Mouse (Mus musculus): Measurements from ENCODE around the gene Brd1. TPM values are rescaled to one million over a fixed set of nuclear protein-coding genes. Genes with fewer than 3 reads are reported as not detected.

The Brd1 gene
- polyA plus RNA-seq, 1 experiment from 2014 or later: 15.3 TPM

DNA sequence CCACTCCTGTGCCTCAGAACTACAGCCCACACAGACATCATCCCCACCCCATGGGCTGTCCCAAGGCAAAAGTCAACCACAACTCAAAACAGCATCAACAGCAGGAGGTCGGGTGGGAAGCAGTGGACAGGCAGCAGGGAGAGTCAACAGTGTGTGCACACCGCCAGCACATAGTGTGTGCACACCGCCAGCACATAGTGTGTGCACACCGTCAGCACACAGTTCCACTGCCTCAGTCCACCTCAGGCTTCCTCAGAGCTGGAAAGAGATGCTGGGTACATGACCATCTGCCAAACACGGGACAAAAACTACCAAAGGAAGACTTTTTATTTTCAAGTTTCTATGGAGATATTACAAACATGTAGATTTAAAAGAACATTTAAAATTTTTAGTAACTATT lies 47.3 kb downstream of the Brd1 start:
- Histone ChIP-seq H3K4me3 (ENCODE audit: control insufficient read depth in 1 of 2, insufficient read depth in 1 of 2, low read depth in 1 of 2, low read length in 2 of 2) (no peak overlapping the region), H3K9me3 (ENCODE audit: control insufficient read depth, low read length) (no peaks in the 10 kb centered on the region), H3K4me2 (ENCODE audit: low read length) (no peak overlapping the region), H3K27ac (replicated peaks in 1 of 2; ENCODE audit: control insufficient read depth in 1 of 2, insufficient read depth in 1 of 2, low read depth in 2 of 2, low read length in 2 of 2) (no peak overlapping the region), H3K4me1 (ENCODE audit: control insufficient read depth in 2 of 2, insufficient read depth in 2 of 2, low read length in 2 of 2) (no peaks in the 10 kb centered on the region), H3K9ac (ENCODE audit: low read length) (no peak overlapping the region), H3K36me3 (ENCODE audit: control insufficient read depth, insufficient read depth, low read length) (peaks cover 62% of the 10 kb centered on the region), H3K27me3 (ENCODE audit: control insufficient read depth, insufficient read depth, low read length) (no peaks in the 10 kb centered on the region)
- 91% methylated on average over 5 of the region's 5 CpGs for WGBS
- no peak for ATAC-seq (ENCODE audit: insufficient number of reproducible peaks, insufficient read depth, low FRiP score, low read depth)

DNA sequence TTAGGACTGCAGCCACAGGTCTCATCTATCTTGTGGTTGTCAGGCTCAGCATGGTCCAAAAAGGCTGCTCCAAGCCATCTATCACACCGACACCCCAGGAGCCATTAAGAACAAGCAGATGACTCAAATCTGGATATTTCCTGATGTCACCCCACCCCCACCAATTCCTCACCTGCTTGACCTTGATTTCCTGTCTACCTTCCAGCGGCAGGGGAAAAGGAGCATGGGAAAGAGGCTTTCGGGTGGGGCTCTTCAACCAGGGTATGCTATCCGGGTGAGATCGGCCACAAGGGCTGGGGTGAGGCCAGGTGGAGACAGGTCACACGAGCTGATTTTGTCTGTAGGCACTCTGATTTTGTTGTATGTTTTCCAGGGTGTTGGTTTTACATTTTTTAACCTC lies 50.0 kb downstream of the Brd1 start:
- no peak overlapping the region for H3K4me3 ChIP-seq (ENCODE audit: control insufficient read depth in 1 of 2, insufficient read depth in 1 of 2, low read depth in 1 of 2, low read length in 2 of 2)
- no peak overlapping the region for H3K9ac ChIP-seq (ENCODE audit: low read length)
- no peak overlapping the region for H3K4me2 ChIP-seq (ENCODE audit: low read length)
- WGBS: 92% methylated on average over 6 of the region's 6 CpGs
- peaks cover 36% of the 10 kb centered on the region for H3K36me3 ChIP-seq (ENCODE audit: control insufficient read depth, insufficient read depth, low read length)
- no peaks in the 10 kb centered on the region for H3K9me3 ChIP-seq (ENCODE audit: control insufficient read depth, low read length)
- no peak for ATAC-seq (ENCODE audit: insufficient number of reproducible peaks, insufficient read depth, low FRiP score, low read depth)
- H3K4me1 ChIP-seq (ENCODE audit: control insufficient read depth in 2 of 2, insufficient read depth in 2 of 2, low read length in 2 of 2): no peaks in the 10 kb centered on the region
- H3K27ac ChIP-seq (replicated peaks in 1 of 2; ENCODE audit: control insufficient read depth in 1 of 2, insufficient read depth in 1 of 2, low read depth in 2 of 2, low read length in 2 of 2): no peak overlapping the region
- no peaks in the 10 kb centered on the region for H3K27me3 ChIP-seq (ENCODE audit: control insufficient read depth, insufficient read depth, low read length)

DNA sequence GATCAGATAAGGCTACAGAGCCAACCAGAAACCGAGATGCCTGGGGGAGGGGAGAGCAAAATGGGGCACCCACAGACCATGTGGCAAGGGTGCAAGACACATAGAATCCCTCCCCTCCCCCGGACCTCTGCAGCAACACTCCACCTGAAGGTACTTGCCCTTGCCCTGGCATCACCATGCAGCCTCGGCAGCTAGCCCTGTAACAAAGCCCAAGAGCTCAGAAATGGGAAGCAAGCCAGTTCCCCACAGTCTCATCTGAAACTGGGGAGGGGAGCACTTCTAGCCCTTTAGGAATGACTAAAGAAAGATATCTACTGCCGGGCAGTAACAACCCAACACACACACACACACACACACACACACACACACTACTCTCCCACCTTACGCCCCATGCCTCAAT lies 53.1 kb downstream of the Brd1 start:
- no peak overlapping the region for H3K4me3 ChIP-seq (ENCODE audit: control insufficient read depth in 1 of 2, insufficient read depth in 1 of 2, low read depth in 1 of 2, low read length in 2 of 2)
- H3K27me3 ChIP-seq (ENCODE audit: control insufficient read depth, insufficient read depth, low read length): no peaks in the 10 kb centered on the region
- peaks cover 6% of the 10 kb centered on the region for H3K36me3 ChIP-seq (ENCODE audit: control insufficient read depth, insufficient read depth, low read length)
- 61% methylated on average over 5 of the region's 5 CpGs for WGBS
- no peak overlapping the region for H3K4me2 ChIP-seq (ENCODE audit: low read length)
- no peak for ATAC-seq (ENCODE audit: insufficient number of reproducible peaks, insufficient read depth, low FRiP score, low read depth)
- H3K9ac ChIP-seq (ENCODE audit: low read length): no peak overlapping the region
- no peaks in the 10 kb centered on the region for H3K4me1 ChIP-seq (ENCODE audit: control insufficient read depth in 2 of 2, insufficient read depth in 2 of 2, low read length in 2 of 2)
- no peaks in the 10 kb centered on the region for H3K9me3 ChIP-seq (ENCODE audit: control insufficient read depth, low read length)
- H3K27ac ChIP-seq (replicated peaks in 1 of 2; ENCODE audit: control insufficient read depth in 1 of 2, insufficient read depth in 1 of 2, low read depth in 2 of 2, low read length in 2 of 2): no peak overlapping the region

DNA sequence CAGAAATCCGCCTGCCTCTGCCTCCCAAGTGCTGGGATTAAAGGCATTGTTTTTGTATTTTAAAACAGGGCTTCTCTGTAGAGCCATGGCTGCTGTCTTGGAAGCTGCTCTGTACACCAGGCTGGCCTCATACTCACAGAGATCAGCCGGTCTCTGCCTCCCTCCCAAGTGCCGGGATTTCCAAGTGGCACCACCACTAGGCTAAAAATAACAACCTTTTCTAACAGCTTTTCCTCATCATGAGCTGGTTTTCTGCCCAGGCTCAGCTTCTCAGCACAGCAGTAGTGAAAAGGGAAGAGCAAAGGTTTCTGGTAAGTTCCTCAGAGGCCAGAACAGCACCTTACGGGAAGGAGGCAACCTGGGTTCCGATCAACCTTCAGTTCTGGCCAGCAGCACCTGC lies 56.5 kb downstream of the Brd1 start:
- no peaks in the 10 kb centered on the region for H3K36me3 ChIP-seq (ENCODE audit: control insufficient read depth, insufficient read depth, low read length)
- H3K4me3 ChIP-seq (ENCODE audit: control insufficient read depth in 1 of 2, insufficient read depth in 1 of 2, low read depth in 1 of 2, low read length in 2 of 2): no peak overlapping the region
- H3K27ac ChIP-seq (replicated peaks in 1 of 2; ENCODE audit: control insufficient read depth in 1 of 2, insufficient read depth in 1 of 2, low read depth in 2 of 2, low read length in 2 of 2): no peak overlapping the region
- H3K4me2 ChIP-seq (ENCODE audit: low read length): no peak overlapping the region
- no peaks in the 10 kb centered on the region for H3K27me3 ChIP-seq (ENCODE audit: control insufficient read depth, insufficient read depth, low read length)
- no peak overlapping the region for H3K9ac ChIP-seq (ENCODE audit: low read length)
- H3K9me3 ChIP-seq (ENCODE audit: control insufficient read depth, low read length): no peaks in the 10 kb centered on the region
- no peak for ATAC-seq (ENCODE audit: insufficient number of reproducible peaks, insufficient read depth, low FRiP score, low read depth)
- WGBS: 65% methylated on average over 5 of the region's 5 CpGs
- H3K4me1 ChIP-seq (ENCODE audit: control insufficient read depth in 2 of 2, insufficient read depth in 2 of 2, low read length in 2 of 2): no peaks in the 10 kb centered on the region

DNA sequence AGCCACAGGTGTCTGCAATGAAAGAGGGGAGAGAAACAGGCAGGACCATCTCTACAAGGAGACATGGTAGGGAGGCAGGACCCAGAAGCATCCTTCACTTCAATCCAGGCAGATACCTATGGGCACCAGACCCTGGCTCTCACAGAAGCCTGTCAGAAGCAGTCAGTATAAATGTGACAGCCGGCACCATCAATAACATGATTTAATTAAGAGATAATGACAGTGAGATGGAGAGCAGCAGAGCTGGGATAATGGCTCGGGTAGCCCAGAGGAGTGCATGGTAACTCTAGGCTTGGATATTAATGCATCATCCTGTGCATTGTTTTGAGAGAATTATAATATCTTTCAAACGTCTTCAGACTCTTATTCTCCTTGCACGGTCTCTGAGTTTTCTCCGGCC lies 58.0 kb downstream of the Brd1 start:
- WGBS: 84% methylated on average over 5 of the region's 5 CpGs

DNA sequence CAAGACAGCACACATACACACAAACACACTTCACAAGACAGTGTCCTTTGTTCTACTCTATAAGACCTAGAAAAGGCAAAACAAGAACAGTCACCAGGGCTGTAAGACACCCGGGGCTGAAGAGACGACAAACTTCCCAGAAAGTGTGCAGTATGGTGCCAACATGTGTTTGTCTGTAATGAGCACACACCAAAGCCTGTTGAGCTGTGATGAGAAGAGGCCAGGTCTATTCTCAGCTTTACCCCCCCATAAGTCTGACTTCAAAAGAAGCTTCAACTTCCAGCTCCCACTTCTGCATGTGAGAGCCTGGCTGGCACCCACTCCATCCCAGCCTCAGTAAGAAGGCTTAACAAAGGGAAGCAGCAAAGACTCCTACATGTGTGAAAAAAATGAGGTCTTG lies 65.3 kb downstream of the Brd1 start:
- WGBS: 86% methylated on average over 2 of the region's 2 CpGs
- no peak overlapping the region for H3K9ac ChIP-seq (ENCODE audit: low read length)
- ATAC-seq (ENCODE audit: insufficient number of reproducible peaks, insufficient read depth, low FRiP score, low read depth): no peak

More for the DNA sequence above, 58.0 kb downstream of the Brd1 start:
- H3K36me3 ChIP-seq (ENCODE audit: control insufficient read depth, insufficient read depth, low read length): no peaks in the 10 kb centered on the region
- H3K9ac ChIP-seq (ENCODE audit: low read length): no peak overlapping the region
- no peak overlapping the region for H3K27ac ChIP-seq (replicated peaks in 1 of 2; ENCODE audit: control insufficient read depth in 1 of 2, insufficient read depth in 1 of 2, low read depth in 2 of 2, low read length in 2 of 2)
- H3K4me2 ChIP-seq (ENCODE audit: low read length): no peak overlapping the region
- ATAC-seq (ENCODE audit: insufficient number of reproducible peaks, insufficient read depth, low FRiP score, low read depth): no peak
- no peaks in the 10 kb centered on the region for H3K4me1 ChIP-seq (ENCODE audit: control insufficient read depth in 2 of 2, insufficient read depth in 2 of 2, low read length in 2 of 2)
- H3K9me3 ChIP-seq (ENCODE audit: control insufficient read depth, low read length): no peaks in the 10 kb centered on the region
- no peak overlapping the region for H3K4me3 ChIP-seq (ENCODE audit: control insufficient read depth in 1 of 2, insufficient read depth in 1 of 2, low read depth in 1 of 2, low read length in 2 of 2)
- H3K27me3 ChIP-seq (ENCODE audit: control insufficient read depth, insufficient read depth, low read length): no peaks in the 10 kb centered on the region

DNA sequence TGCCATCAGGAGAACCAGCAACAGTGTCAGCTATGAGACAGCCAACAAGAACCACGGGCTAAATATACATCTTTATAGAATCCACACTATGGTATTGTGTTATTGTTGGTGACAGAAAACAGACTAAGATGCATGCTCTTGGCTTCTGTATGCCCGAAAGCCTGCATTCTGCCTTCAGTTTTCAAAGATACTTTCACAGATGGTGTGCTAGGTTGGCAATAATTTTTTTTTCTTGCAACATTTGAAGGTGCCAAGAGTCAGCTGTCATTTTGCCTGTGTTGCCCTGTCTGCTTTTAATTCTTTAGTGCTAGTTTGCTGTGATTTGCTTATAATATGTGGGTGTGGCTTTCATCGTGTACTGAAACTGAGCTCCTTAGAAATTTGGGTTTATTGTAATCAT lies 66.4 kb downstream of the Brd1 start:
- no peak for ATAC-seq (ENCODE audit: insufficient number of reproducible peaks, insufficient read depth, low FRiP score, low read depth)
- H3K9ac ChIP-seq (ENCODE audit: low read length): no peak overlapping the region
- peaks cover 11% of the 10 kb centered on the region for H3K27me3 ChIP-seq (ENCODE audit: control insufficient read depth, insufficient read depth, low read length)
- WGBS: 69% methylated on average over 3 of the region's 3 CpGs
- H3K4me1 ChIP-seq (ENCODE audit: control insufficient read depth in 2 of 2, insufficient read depth in 2 of 2, low read length in 2 of 2): no peaks in the 10 kb centered on the region
- no peak overlapping the region for H3K4me3 ChIP-seq (ENCODE audit: control insufficient read depth in 1 of 2, insufficient read depth in 1 of 2, low read depth in 1 of 2, low read length in 2 of 2)
- no peak overlapping the region for H3K4me2 ChIP-seq (ENCODE audit: low read length)
- no peaks in the 10 kb centered on the region for H3K36me3 ChIP-seq (ENCODE audit: control insufficient read depth, insufficient read depth, low read length)
- H3K9me3 ChIP-seq (ENCODE audit: control insufficient read depth, low read length): no peaks in the 10 kb centered on the region
- no peak overlapping the region for H3K27ac ChIP-seq (replicated peaks in 1 of 2; ENCODE audit: control insufficient read depth in 1 of 2, insufficient read depth in 1 of 2, low read depth in 2 of 2, low read length in 2 of 2)

More for the DNA sequence above, 65.3 kb downstream of the Brd1 start:
- peaks cover under 1% of the 10 kb centered on the region; the same call in 1 of the 2 replicates for H3K27me3 ChIP-seq (ENCODE audit: control insufficient read depth, insufficient read depth, low read length)
- H3K4me2 ChIP-seq (ENCODE audit: low read length): no peak overlapping the region
- H3K36me3 ChIP-seq (ENCODE audit: control insufficient read depth, insufficient read depth, low read length): no peaks in the 10 kb centered on the region
- H3K4me1 ChIP-seq (ENCODE audit: control insufficient read depth in 2 of 2, insufficient read depth in 2 of 2, low read length in 2 of 2): no peaks in the 10 kb centered on the region
- no peak overlapping the region for H3K27ac ChIP-seq (replicated peaks in 1 of 2; ENCODE audit: control insufficient read depth in 1 of 2, insufficient read depth in 1 of 2, low read depth in 2 of 2, low read length in 2 of 2)
- no peaks in the 10 kb centered on the region for H3K9me3 ChIP-seq (ENCODE audit: control insufficient read depth, low read length)
- no peak overlapping the region for H3K4me3 ChIP-seq (ENCODE audit: control insufficient read depth in 1 of 2, insufficient read depth in 1 of 2, low read depth in 1 of 2, low read length in 2 of 2)

DNA sequence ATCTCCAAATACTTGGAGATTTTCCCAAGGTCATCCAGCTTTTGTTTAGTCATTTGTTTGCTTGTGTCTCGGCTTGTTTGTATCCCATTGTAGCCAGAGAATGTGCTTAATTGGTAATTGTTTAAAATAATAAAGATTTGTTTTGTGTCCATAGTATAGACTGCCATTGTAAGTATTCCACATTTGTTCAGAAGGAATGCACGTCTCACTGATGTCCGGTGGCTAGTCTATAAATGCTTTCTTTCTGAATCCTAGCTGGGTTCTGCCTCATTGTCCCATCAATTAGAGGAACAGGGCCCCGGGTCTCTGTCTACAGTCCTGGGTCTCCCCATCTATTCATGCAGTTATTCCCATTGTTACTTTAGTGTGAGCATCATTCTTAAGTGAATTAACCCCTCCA lies 68.2 kb downstream of the Brd1 start:
- Histone ChIP-seq H3K4me2 (ENCODE audit: low read length) (no peak overlapping the region), H3K4me1 (ENCODE audit: control insufficient read depth in 2 of 2, insufficient read depth in 2 of 2, low read length in 2 of 2) (peaks cover 0 to 2% of the 10 kb centered on the region in 2 experiments; a peak in 2 of 4 replicates), H3K27me3 (ENCODE audit: control insufficient read depth, insufficient read depth, low read length) (peaks cover 16% of the 10 kb centered on the region), H3K9me3 (ENCODE audit: control insufficient read depth, low read length) (no peaks in the 10 kb centered on the region), H3K36me3 (ENCODE audit: control insufficient read depth, insufficient read depth, low read length) (no peaks in the 10 kb centered on the region), H3K27ac (replicated peaks in 1 of 2; ENCODE audit: control insufficient read depth in 1 of 2, insufficient read depth in 1 of 2, low read depth in 2 of 2, low read length in 2 of 2) (no peak overlapping the region), H3K4me3 (ENCODE audit: control insufficient read depth in 1 of 2, insufficient read depth in 1 of 2, low read depth in 1 of 2, low read length in 2 of 2) (no peak overlapping the region), H3K9ac (ENCODE audit: low read length) (no peak overlapping the region)
- no peak for ATAC-seq (ENCODE audit: insufficient number of reproducible peaks, insufficient read depth, low FRiP score, low read depth)
- WGBS: 65% methylated on average over 4 of the region's 4 CpGs
